8 mouse cellular contexts compared by ENCODE assay signal in the genomic region with DNA sequence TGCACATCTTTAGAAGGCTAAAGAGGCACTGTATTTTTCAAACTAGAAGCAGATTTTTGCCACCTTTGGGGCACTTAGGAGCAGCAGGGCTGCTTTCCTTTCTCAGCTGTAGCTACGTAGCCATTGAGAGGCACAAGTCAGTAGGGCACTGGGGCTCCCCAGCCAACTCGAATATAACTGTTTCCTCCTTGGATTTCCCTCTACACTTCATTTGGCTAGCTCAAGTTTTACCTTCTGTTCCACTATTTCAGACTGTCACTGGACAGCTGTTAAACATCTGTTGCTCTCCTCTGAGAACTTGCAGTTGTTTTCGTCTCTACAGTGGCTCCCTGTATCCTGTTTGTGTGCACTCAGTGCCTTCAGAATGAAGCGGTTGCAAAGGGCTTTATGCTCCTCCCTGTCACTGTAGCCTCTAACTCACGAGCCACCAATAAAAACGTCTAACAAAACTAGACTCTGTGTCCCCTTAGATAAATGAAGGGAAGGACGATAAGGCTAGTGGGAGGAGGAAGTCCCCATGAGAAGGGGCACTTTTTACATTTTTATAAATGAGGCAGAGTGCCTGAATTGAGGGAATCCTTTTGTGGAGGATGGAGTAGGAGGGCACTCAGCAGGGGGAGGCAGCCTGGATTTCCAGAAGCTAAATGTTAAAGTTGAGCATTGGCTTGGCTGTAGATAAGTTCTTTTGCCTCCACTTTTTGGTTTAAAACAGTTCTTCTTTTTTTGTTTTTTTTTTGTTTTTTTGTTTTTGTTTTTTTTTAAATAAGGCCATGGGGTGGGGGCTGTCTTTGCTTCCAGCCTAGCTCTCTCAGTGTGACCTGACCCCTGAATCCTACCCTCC. TPM values are rescaled to one million over a fixed set of nuclear protein-coding genes. Genes with fewer than 3 reads are reported as not detected.
DNase-seq lines count a peak whose midpoint lies in the region; ATAC-seq lines count a peak whose summit lies in the region.

No protein-coding gene starts in this region.

- 34% methylated on average over 7 of the region's 7 CpGs for WGBS in midbrain, embryonic 10.5 days
- 27% methylated on average over 7 of the region's 7 CpGs for WGBS in midbrain, embryonic 11.5 days
- 9% methylated on average over 7 of the region's 7 CpGs for WGBS in kidney, embryonic 14.5 days

- no peak overlapping the region for H3K4me2 ChIP-seq in midbrain, embryonic 11.5 days
- no peak overlapping the region for H3K4me2 ChIP-seq in kidney, embryonic 14.5 days (replicated peaks; ENCODE audit: low read depth, low read length)

- H3K9ac ChIP-seq in midbrain, embryonic 11.5 days (ENCODE audit: low read length), result no peak overlapping the region
- H3K9ac ChIP-seq in kidney, embryonic 14.5 days (ENCODE audit: low read depth, low read length), result 0 out of 2 replicates have a peak overlapping the region, but pooled peaks have one; percentile 5

- ATAC-seq in midbrain, embryonic 11.5 days (ENCODE audit: low FRiP score), result no peak
- peak; percentile 91 for ATAC-seq in kidney, embryonic 14.5 days (ENCODE audit: low FRiP score, low TSS enrichment)

- H3K27ac ChIP-seq in midbrain, embryonic 10.5 days (replicated peaks), result peak overlapping the region; percentile 55
- no peak overlapping the region for H3K27ac ChIP-seq in midbrain, embryonic 11.5 days (ENCODE audit: low read depth, low read length)
- H3K27ac ChIP-seq in kidney, embryonic 14.5 days (ENCODE audit: low read depth, low read length), result peak overlapping the region; percentile 92

- DNase-seq in midbrain, embryonic 10.5 days (ENCODE audit: low spot score), result no peak
- DNase-seq in midbrain, embryonic 11.5 days (ENCODE audit: low spot score, missing footprints), result no peak
- DNase-seq in forelimb bud, embryonic 11.5 days (ENCODE audit: low read depth, low spot score), result peak; percentile 78
- peak; percentile 71 for DNase-seq in mesoderm, embryonic 11.5 days (ENCODE audit: low read depth, low spot score)
- no peak for DNase-seq in adrenal gland, postnatal 4 days (ENCODE audit: low spot score in 2 of 2)
- no peak for DNase-seq in urinary bladder, postnatal 25 days (ENCODE audit: low spot score)
- DNase-seq in ovary, postnatal 14 days (ENCODE audit: low spot score), result no peak

- H3K4me1 ChIP-seq in midbrain, embryonic 10.5 days, result peaks cover 33% of the 10 kb centered on the region
- peaks cover 7% of the 10 kb centered on the region; the same call in 1 of the 2 replicates for H3K4me1 ChIP-seq in midbrain, embryonic 11.5 days (ENCODE audit: control insufficient read depth, insufficient read depth, low read length)
- peaks cover 38% of the 10 kb centered on the region for H3K4me1 ChIP-seq in kidney, embryonic 14.5 days (ENCODE audit: control insufficient read depth, insufficient read depth, low read length)

- H3K27me3 ChIP-seq in midbrain, embryonic 10.5 days (ENCODE audit: low read depth, poor library complexity, severe bottlenecking), result no peaks in the 10 kb centered on the region
- no peaks in the 10 kb centered on the region for H3K27me3 ChIP-seq in midbrain, embryonic 11.5 days (ENCODE audit: control insufficient read depth, insufficient read depth, low read length)
- H3K27me3 ChIP-seq in kidney, embryonic 14.5 days (ENCODE audit: control insufficient read depth, insufficient read depth, low read length), result no peaks in the 10 kb centered on the region

- H3K4me3 ChIP-seq in midbrain, embryonic 10.5 days, result no peak overlapping the region
- H3K4me3 ChIP-seq in midbrain, embryonic 11.5 days (ENCODE audit: low read depth, low read length), result no peak overlapping the region
- H3K4me3 ChIP-seq in kidney, embryonic 14.5 days (ENCODE audit: low read length), result no peak overlapping the region

- H3K36me3 ChIP-seq in midbrain, embryonic 10.5 days, result no peaks in the 10 kb centered on the region
- no peaks in the 10 kb centered on the region for H3K36me3 ChIP-seq in midbrain, embryonic 11.5 days (ENCODE audit: control insufficient read depth, insufficient read depth, low read length)
- no peaks in the 10 kb centered on the region for H3K36me3 ChIP-seq in kidney, embryonic 14.5 days (ENCODE audit: control insufficient read depth, insufficient read depth, low read length)

- H3K9me3 ChIP-seq in midbrain, embryonic 10.5 days (replicated peaks), result no peaks in the 10 kb centered on the region
- H3K9me3 ChIP-seq in midbrain, embryonic 11.5 days (ENCODE audit: control insufficient read depth, low read length), result no peaks in the 10 kb centered on the region
- no peaks in the 10 kb centered on the region for H3K9me3 ChIP-seq in kidney, embryonic 14.5 days (ENCODE audit: control insufficient read depth, low read length)

RNA-seq across cellular contexts. Expression of gene Cyth3, which starts 32.6 kb away (rescaled TPM):
- 28.1 and 31.7 TPM in 2 replicates for polyA plus RNA-seq in midbrain, embryonic 10.5 days (2016; fragmentation: Nextera tagmentation; extraction: Ambion mirVana)
- 27.6 and 28.9 TPM in 2 replicates for polyA plus RNA-seq in midbrain, embryonic 11.5 days (2014; fragmentation: Nextera tagmentation; extraction: Ambion mirVana)
- 35.7 and 64.9 TPM in 2 replicates for polyA plus RNA-seq in kidney, embryonic 14.5 days (2014; fragmentation: Nextera tagmentation; extraction: Ambion mirVana)
- total RNA-seq in adrenal gland, postnatal 4 days (2021), result 100 to 1,000 TPM; 195 to 200 TPM

Comparison
In these comparisons a context has a peak if more than half of its experiments do, and no peak if none do; other contexts are left out.
1. DNase-seq: peak in forelimb bud, embryonic 11.5 days (single experiment) and mesoderm, embryonic 11.5 days (single experiment); none in midbrain, embryonic 10.5 days (single experiment), midbrain, embryonic 11.5 days (single experiment), adrenal gland, postnatal 4 days (0 of 2), urinary bladder, postnatal 25 days (single experiment) and ovary, postnatal 14 days (single experiment).